Mouse (Mus musculus) heart, adult 2 months (tissue): Measurements from ENCODE around the gene Nucb1.
A peak's percentile ranks its signal among the peaks of the same experiment; 100 is the strongest.

Source experiments
- CTCF ChIP-seq: fragments of 200-600 bp; IDR thresholded peaks from 2 replicates; pipeline ENCODE4 v1.8.1; 2022; ENCODE audit warnings: antibody characterized with exemption, mild to moderate bottlenecking, moderate library complexity
- EP300 ChIP-seq: fragments of 200-500 bp; IDR thresholded peaks from 2 replicates; pipeline ENCODE4 v1.6.1; 2011; ENCODE audit warnings: low read depth, low read length, control low read depth; ENCODE audit not compliant: insufficient read depth
- POLR2A ChIP-seq: fragments of 200-500 bp; IDR thresholded peaks from 2 replicates; pipeline ENCODE4 v1.6.1; 2011; ENCODE audit warnings: mild to moderate bottlenecking, low read depth, low read length, control low read depth; ENCODE audit not compliant: insufficient read depth

DNA sequence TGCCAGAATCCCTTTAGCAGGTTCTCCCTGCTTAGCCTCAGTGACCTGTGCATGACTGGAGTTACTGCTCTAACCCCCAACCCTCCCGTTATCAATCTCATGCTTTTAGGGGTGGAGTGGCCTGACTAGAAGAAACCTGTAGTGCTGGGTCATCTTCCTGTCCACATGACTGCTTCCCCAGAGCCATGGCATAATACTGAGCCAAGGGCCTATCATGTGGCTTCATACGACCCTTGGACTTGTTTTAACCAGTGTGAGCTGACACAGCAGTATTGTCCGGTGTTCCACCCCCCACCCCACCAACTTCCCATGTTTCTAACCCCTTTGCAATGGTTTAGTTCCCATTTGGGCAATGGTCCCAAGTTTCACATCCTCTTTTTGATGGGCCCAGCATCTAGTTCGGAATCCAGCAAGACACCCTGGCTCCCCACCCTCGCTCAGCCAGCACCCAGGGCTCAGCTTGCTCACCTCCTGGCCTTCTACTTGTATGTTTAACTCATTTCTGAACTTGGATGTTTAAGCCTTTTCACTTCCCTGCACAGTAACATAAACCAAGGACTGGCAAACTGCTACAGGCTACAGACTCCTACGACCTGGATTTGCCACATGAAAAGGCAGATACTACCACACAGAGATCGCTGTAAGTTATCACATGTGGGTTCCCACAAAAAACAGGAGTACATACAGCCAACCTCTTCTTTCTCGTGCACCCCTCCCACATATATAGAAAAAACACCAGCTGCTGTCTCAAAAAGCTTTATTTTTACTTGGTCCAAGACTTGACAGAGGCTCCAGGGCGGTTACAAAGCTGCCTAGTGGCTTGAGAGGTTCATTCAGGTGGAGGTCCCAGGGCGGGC is 52.8 kb downstream of the Nucb1 start:
- TF ChIP-seq CTCF (no peak), EP300 (peak; percentile 76; the same call in 1 of the 2 replicates), POLR2A (peak; percentile 46)
